Mouse (Mus musculus) spleen, postnatal 14 days (tissue): ENCODE results near the gene Slc17a8.

Experiments used
- DNase-seq, 2 experiments: peaks; one replicate each; pipeline ENCODE4 v3.0.0; 2021 to 2022; ENCODE audit warnings: low spot score in 2 of 2

Gene Slc17a8

DNA sequence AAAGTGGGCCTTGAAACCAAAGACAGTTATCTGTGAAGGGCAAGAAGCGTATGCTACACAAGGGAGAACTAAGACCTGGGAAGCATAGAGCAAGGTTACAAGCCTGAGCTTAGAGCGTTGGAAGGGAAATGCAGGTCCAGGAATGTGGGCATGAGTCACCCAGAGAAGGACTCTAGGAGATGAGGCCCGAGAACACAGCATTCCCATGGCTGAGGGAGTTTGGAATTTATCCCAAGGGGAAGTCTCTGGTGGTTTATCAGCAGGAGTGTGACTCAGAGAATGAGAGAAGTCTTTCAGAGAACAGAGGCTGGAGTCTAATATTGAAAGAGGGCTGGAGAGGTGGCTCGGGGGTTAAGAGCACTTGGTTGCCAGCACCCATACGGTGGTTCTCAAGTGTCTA is 94.0 kb downstream of the Slc17a8 start:
- no peak for DNase-seq

DNA sequence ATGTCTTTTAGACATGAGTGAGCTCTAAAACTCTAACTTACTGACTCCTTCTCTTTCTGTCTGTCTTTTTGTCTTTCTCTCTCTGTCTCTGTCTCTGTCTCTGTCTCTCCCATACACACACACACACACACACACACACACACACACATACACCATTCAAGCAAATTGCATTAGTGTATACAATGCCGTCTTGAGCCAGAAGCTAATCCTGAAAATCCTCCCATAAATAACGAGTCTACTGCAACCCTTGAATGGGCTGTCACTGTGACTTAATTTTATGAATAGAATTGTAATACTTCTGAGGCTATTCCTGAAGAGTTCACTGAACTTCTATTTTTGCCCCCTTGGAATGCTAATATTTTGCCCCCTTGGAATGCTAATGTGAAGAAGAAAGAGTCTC is 95.2 kb downstream of the Slc17a8 start:
- no peak for DNase-seq
